Mouse (Mus musculus): Measurements from ENCODE around the gene Mid1ip1. TPM values are rescaled to one million over a fixed set of nuclear protein-coding genes. Genes with fewer than 3 reads are reported as not detected.

Gene Mid1ip1
- polyA plus RNA-seq (2014; fragmentation: Nextera tagmentation; extraction: Ambion mirVana) = 20.6 and 25.7 TPM in 2 replicates

DNA sequence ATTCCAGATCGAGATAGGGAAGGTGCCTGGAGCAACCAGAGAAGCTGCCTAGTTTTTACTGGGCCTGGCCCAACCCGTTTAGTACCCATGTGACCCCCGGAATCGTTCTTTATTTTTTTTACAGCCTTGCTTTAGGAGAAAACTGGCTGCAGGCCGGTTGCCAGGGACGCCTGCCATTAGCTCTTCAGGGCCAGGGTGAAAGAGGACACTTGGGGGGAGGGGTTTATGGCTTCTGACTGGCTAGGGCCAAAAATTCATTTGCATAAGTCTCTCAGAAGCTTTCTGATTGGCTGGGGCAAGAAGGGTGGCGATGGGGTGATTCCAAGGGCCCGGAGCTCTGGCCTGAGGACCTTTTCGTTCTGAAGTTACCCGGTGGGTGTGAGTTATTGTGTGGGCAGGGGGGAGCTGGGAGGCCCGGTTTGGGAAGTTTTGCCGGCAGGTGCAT lies at the start of gene Mid1ip1:
Mid1ip1 (plus strand) TSS at position 318 of the 445 bp plus-strand sequence.
- Histone ChIP-seq H3K9ac (ENCODE audit: low read length) (no peak within 1 kb of the TSS), H3K4me3 (ENCODE audit: low read depth, low read length) (no peak within 1 kb of the TSS), H3K4me2 (ENCODE audit: low read depth, severe bottlenecking) (peak within 1 kb of the TSS; percentile 24), H3K27me3 (ENCODE audit: control insufficient read depth, insufficient read depth, low read length) (no peaks in the 10 kb centered on the region; the same call in 1 of the 2 replicates), H3K36me3 (ENCODE audit: control insufficient read depth, insufficient read depth, low read length) (no peaks in the 10 kb centered on the region), H3K27ac (replicated peaks; ENCODE audit: low read depth, low read length) (0 out of 2 replicates have a peak within 1 kb of the TSS, but pooled peaks have one; percentile 30), H3K9me3 (ENCODE audit: control insufficient read depth, low read length) (no peaks in the 10 kb centered on the region), H3K4me1 (ENCODE audit: control insufficient read depth, insufficient read depth, low read length) (no peaks in the 10 kb centered on the region)
- ATAC-seq (ENCODE audit: insufficient number of reproducible peaks, low FRiP score, low TSS enrichment, low read depth) = peak; percentile 88
- 18% methylated on average over 12 of the region's 12 CpGs for WGBS
- DNase-seq (ENCODE audit: low spot score) = peak; percentile 80

DNA sequence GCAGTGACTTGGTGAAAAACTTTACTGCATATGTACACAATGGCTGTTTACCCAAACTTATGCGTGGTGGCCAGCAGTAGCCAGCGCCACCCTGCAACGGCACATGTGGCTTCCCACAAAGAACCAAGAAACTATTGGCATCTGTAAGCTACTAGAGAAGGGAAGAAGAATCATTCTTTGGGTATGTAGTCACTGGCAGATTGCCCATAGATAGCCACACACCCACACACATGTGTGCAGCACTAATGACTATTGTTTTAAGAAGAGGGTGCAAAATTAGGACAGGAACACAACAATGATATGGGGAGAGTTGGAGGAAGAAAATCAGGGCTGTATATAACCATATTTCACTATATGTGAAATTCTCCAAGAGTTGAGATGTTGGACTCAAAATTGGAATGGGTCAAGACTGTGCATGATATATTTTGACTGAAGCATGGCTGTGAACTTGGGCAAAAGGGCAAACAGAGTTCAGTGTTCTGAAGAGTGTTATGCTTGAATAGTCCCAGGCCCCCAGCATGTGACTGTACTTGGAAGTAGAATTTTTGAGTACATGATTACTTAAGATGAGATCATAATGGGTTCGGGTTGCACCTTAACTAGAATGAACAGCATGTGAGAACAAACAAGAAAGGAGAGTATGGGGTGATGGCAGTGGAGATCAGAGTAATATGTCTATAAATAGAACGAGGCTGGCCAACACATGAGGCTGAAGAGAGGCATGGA lies 20.2 kb upstream of the Mid1ip1 start:
- Histone ChIP-seq H3K27me3 (ENCODE audit: control insufficient read depth, insufficient read depth, low read length) (no peaks in the 10 kb centered on the region), H3K4me3 (ENCODE audit: low read depth, low read length) (no peak overlapping the region), H3K27ac (replicated peaks; ENCODE audit: low read depth, low read length) (no peak overlapping the region), H3K9ac (ENCODE audit: low read length) (no peak overlapping the region), H3K4me1 (ENCODE audit: control insufficient read depth, insufficient read depth, low read length) (no peaks in the 10 kb centered on the region), H3K9me3 (ENCODE audit: control insufficient read depth, low read length) (no peaks in the 10 kb centered on the region), H3K36me3 (ENCODE audit: control insufficient read depth, insufficient read depth, low read length) (no peaks in the 10 kb centered on the region), H3K4me2 (ENCODE audit: low read depth, severe bottlenecking) (no peak overlapping the region)
- DNase-seq (ENCODE audit: low spot score) (no peak), ATAC-seq (ENCODE audit: insufficient number of reproducible peaks, low FRiP score, low TSS enrichment, low read depth) (no peak)
- WGBS = 85% methylated on average over 5 of the region's 5 CpGs

DNA sequence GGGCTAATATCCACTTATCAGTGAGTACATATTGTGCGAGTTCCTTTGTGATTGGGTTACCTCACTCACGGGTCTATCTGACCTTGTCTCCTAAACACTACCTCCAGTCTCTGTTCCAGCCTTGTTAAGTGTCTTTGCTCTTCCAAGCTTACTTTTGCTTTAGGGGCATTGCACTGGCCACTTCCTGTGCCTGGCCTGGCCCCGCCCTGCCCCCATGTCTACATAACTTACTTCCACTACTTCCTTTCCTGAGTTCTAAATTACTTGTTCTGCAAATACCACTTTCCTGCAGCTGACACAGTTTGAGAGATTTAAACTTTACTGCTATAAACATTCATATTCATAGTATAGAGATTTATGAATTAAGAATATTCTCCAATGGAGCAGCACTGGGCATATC lies 8.1 kb upstream of the Mid1ip1 start:
- ATAC-seq (ENCODE audit: insufficient number of reproducible peaks, low FRiP score, low TSS enrichment, low read depth) (no peak), DNase-seq (ENCODE audit: low spot score) (no peak)
- Histone ChIP-seq H3K27ac (replicated peaks; ENCODE audit: low read depth, low read length) (no peak overlapping the region), H3K27me3 (ENCODE audit: control insufficient read depth, insufficient read depth, low read length) (no peaks in the 10 kb centered on the region), H3K4me1 (ENCODE audit: control insufficient read depth, insufficient read depth, low read length) (no peaks in the 10 kb centered on the region), H3K9ac (ENCODE audit: low read length) (no peak overlapping the region), H3K4me2 (ENCODE audit: low read depth, severe bottlenecking) (no peak overlapping the region), H3K36me3 (ENCODE audit: control insufficient read depth, insufficient read depth, low read length) (no peaks in the 10 kb centered on the region), H3K4me3 (ENCODE audit: low read depth, low read length) (no peak overlapping the region), H3K9me3 (ENCODE audit: control insufficient read depth, low read length) (no peaks in the 10 kb centered on the region)
- WGBS = 82% methylated on average over 3 of the region's 3 CpGs

DNA sequence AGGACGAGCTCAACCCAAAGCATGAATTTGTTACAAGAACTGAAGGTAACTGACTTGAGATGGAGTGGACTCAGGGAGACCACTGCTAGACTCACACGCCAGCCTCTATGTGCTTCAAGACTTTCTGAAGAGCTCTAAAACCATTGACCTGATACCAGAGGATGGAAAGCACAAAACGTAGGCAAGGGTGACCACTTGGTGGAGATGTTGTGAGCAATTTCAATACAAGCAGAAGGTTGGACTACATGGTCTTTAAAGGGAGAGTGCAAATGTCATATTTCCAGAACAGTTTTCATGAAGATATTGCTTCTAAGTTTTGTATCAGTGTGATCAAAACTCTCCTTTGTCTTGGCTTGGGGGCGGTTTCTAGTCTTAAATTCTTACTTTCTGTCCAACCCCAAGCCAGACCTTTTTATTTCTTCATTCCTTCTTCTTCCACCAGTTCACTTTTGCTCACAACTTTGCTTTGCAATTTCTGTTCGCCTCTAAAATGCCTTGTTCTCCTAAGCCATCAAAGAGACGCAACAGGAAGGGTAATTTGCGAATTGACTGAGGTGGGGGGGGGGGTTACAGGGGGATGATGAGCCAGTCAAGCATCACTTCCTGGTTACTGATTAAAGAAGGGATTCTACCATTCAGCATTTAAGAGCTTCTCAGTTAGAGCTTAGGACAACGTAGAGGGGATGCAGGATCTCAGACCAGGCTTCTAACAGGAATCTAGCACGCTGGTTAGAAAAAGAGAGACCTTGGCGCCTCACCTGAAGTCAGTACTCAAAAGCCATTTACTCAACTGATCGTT lies 775 bp upstream of the Mid1ip1 start:
- Histone ChIP-seq H3K9ac (ENCODE audit: low read length) (no peak overlapping the region), H3K36me3 (ENCODE audit: control insufficient read depth, insufficient read depth, low read length) (no peaks in the 10 kb centered on the region), H3K4me3 (ENCODE audit: low read depth, low read length) (no peak overlapping the region), H3K4me1 (ENCODE audit: control insufficient read depth, insufficient read depth, low read length) (no peaks in the 10 kb centered on the region), H3K4me2 (ENCODE audit: low read depth, severe bottlenecking) (peak overlapping the region; percentile 24), H3K27ac (replicated peaks; ENCODE audit: low read depth, low read length) (0 out of 2 replicates have a peak overlapping the region, but pooled peaks have one; percentile 30), H3K27me3 (ENCODE audit: control insufficient read depth, insufficient read depth, low read length) (no peaks in the 10 kb centered on the region; the same call in 1 of the 2 replicates), H3K9me3 (ENCODE audit: control insufficient read depth, low read length) (no peaks in the 10 kb centered on the region)
- ATAC-seq (ENCODE audit: insufficient number of reproducible peaks, low FRiP score, low TSS enrichment, low read depth) = no peak
- no peak for DNase-seq (ENCODE audit: low spot score)
- WGBS = 36% methylated on average over 11 of the region's 11 CpGs

DNA sequence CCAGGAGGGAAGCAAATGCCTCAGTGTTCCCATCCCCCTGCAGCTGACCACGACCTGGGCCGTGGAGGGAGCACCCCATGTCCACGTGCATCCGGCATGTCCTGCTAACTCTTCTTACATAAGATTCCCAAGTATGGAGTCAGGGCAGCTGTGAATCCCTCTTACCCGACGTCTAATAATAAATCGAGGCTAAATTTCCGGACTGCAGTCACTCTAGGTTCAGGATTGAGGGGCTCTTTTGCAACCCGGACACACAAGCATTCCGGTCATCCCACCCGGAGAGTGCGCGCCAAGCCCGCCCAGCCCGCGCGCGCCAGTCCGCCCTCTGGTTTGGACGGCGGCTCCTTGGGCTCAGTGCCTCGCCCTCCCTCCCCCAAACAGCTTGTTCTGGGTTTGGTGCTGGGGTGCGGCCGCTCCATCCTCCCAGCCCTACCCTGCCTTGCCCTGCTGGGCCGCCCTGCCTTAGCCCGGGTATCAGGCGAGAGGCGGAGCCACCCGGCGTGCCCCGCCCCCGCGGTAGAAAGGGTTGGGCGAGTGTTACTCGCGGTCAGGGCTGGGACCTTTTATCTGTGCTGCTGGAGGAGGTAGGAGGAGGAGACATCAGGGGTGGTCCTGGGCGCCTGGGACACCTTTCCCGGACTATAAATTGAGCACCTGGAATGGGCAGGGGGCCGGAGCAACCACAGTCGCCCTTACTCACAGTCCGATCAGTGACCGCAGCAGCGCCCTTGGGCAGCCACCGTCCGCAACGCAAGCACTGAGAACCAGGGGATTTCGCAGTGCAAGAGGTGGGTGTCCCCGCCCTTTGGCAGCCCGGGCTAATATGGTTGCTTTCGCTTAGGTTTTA lies 2.3 kb downstream of the Mid1ip1 start:
- H3K27me3 ChIP-seq (ENCODE audit: control insufficient read depth, insufficient read depth, low read length) = no peaks in the 10 kb centered on the region; the same call in 1 of the 2 replicates
- H3K4me2 ChIP-seq (ENCODE audit: low read depth, severe bottlenecking) = peak overlapping the region; percentile 53
- DNase-seq (ENCODE audit: low spot score) (peak; percentile 74), ATAC-seq (ENCODE audit: insufficient number of reproducible peaks, low FRiP score, low TSS enrichment, low read depth) (peak; percentile 81)
- no peaks in the 10 kb centered on the region for H3K9me3 ChIP-seq (ENCODE audit: control insufficient read depth, low read length)
- H3K27ac ChIP-seq (replicated peaks; ENCODE audit: low read depth, low read length) = no peak overlapping the region
- peak overlapping the region; percentile 59 for H3K9ac ChIP-seq (ENCODE audit: low read length)
- no peaks in the 10 kb centered on the region for H3K36me3 ChIP-seq (ENCODE audit: control insufficient read depth, insufficient read depth, low read length)
- H3K4me3 ChIP-seq (ENCODE audit: low read depth, low read length) = peak overlapping the region; percentile 36
- WGBS = 15% methylated on average over 49 of the region's 50 CpGs
- H3K4me1 ChIP-seq (ENCODE audit: control insufficient read depth, insufficient read depth, low read length) = no peaks in the 10 kb centered on the region

DNA sequence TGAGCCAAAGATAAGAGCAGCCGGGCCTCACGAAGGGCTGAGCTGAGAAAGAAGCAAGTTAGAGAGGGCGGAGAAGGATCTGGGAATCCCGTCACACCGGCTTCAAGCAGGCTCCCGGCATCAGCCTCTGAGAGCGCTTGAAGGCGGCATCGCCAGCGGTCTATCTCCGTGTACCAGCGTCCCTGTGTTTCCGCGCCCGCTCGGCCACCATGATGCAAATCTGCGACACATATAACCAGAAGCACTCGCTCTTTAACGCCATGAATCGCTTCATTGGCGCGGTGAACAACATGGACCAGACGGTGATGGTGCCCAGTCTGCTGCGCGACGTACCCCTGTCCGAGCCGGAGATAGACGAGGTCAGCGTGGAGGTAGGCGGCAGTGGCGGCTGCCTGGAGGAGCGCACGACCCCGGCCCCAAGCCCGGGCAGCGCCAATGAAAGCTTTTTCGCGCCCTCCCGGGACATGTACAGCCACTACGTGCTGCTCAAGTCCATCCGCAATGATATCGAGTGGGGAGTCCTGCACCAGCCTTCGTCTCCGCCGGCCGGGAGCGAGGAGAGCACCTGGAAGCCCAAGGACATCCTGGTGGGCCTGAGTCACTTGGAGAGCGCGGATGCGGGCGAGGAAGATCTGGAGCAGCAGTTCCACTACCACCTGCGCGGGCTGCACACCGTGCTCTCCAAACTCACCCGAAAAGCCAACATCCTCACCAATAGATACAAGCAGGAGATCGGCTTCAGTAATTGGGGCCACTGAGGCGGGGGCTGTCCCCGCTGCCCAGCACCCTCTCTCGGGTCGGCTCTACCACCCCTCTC lies 3.4 kb downstream of the Mid1ip1 start:
- Histone ChIP-seq H3K9me3 (ENCODE audit: control insufficient read depth, low read length) (no peaks in the 10 kb centered on the region), H3K27me3 (ENCODE audit: control insufficient read depth, insufficient read depth, low read length) (no peaks in the 10 kb centered on the region; the same call in 1 of the 2 replicates), H3K36me3 (ENCODE audit: control insufficient read depth, insufficient read depth, low read length) (no peaks in the 10 kb centered on the region), H3K27ac (replicated peaks; ENCODE audit: low read depth, low read length) (no peak overlapping the region), H3K4me3 (ENCODE audit: low read depth, low read length) (peak overlapping the region; percentile 36), H3K9ac (ENCODE audit: low read length) (peak overlapping the region; percentile 59), H3K4me1 (ENCODE audit: control insufficient read depth, insufficient read depth, low read length) (no peaks in the 10 kb centered on the region), H3K4me2 (ENCODE audit: low read depth, severe bottlenecking) (peak overlapping the region; percentile 53)
- 19% methylated on average over 57 of the region's 61 CpGs for WGBS
- ATAC-seq (ENCODE audit: insufficient number of reproducible peaks, low FRiP score, low TSS enrichment, low read depth) = no peak
- DNase-seq (ENCODE audit: low spot score) = peak; percentile 43

DNA sequence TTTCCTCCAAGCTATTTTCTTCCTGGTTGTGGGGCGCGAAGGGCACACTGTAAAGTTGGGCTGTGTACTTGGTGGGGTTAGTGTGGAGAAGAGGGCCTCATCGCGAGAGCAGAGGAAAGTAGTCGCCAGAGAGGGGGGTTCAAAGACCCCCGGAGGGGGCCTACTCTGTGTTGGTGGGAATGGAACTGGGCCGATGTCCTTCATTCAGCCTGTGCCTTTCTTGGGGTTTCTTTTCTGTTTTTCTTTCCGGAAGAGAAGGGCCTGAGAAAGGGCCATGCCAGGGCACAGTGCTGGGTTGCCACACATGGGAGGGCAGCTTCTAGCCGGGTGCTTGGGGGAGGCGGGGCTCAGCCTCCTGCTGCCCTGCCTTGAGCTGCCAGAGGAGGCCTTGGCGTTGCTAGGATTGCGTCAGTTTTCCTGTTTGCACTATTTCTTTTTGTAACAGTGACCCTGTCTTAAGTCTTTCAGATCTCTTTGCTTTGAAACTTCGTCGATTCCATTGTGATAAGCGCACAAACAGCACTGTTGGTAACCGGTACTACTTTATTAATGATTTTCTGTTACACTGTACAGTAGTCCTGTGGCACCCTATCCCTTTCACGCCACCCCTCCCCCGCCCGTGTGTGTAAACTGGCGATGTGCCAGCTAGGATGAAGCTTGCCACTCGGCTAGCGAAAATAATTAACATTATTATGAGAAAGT lies 4.2 kb downstream of the Mid1ip1 start:
- Histone ChIP-seq H3K36me3 (ENCODE audit: control insufficient read depth, insufficient read depth, low read length) (no peaks in the 10 kb centered on the region), H3K9ac (ENCODE audit: low read length) (peak overlapping the region; percentile 59), H3K4me1 (ENCODE audit: control insufficient read depth, insufficient read depth, low read length) (no peaks in the 10 kb centered on the region), H3K4me2 (ENCODE audit: low read depth, severe bottlenecking) (peak overlapping the region; percentile 53), H3K27ac (replicated peaks; ENCODE audit: low read depth, low read length) (no peak overlapping the region), H3K4me3 (ENCODE audit: low read depth, low read length) (peak overlapping the region; percentile 36), H3K27me3 (ENCODE audit: control insufficient read depth, insufficient read depth, low read length) (no peaks in the 10 kb centered on the region; the same call in 1 of the 2 replicates), H3K9me3 (ENCODE audit: control insufficient read depth, low read length) (no peaks in the 10 kb centered on the region)
- DNase-seq (ENCODE audit: low spot score) (peak; percentile 21), ATAC-seq (ENCODE audit: insufficient number of reproducible peaks, low FRiP score, low TSS enrichment, low read depth) (no peak)
- 16% methylated on average over 22 of the region's 22 CpGs for WGBS
